Mouse (Mus musculus): ENCODE results near the gene Mtus2.

The Mtus2 gene

GRCm38 (mm10) chr5:148181308-148181630, 224.1 kb downstream of the Mtus2 start:
- no peak for DNase-seq (ENCODE audit: extremely low spot score)

- DNase-seq (ENCODE audit: extremely low spot score): no peak
These were observed 224.8 kb downstream of the Mtus2 start for GRCm38 (mm10) chr5:148181901-148182300.

DNA sequence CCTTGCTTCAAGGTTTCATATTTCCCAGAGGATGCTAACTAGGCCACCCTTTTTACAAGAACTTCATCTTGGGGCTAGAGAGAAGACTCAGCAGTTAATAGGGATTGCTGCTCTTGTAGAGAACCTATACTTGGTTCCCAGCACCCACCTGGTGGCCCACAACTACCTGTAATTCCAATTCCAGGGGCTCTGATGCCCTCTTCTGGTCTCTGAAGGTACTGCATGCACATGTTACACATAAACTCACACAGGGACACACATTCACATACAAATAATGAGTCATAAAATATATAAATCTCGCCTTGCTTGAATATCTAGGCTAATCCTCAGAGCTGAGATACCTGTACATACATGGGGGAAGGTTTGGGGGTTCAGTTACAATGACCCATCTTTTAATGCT, 228.8 kb downstream of the Mtus2 start:
- DNase-seq (ENCODE audit: extremely low spot score): no peak

DNA sequence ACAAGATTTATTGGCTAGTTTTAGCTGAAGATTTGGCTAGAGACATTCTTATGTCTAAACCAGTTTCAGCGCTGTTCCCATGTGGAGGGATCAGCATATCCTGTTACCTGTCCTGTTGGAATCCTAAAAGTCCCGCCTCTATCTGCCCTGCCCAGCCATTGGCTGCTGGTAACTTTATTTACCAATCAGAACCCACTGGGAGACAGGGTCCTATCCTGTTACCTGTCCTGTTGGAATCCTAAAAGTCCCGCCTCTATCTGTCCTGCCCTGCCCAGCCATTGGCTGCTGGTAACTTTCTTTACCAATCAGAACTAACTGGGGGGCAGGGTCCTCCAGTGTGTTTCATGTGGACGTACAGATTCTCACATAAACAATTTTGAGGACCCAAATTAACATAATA, 234.3 kb downstream of the Mtus2 start:
- DNase-seq (ENCODE audit: extremely low spot score): no peak

DNA sequence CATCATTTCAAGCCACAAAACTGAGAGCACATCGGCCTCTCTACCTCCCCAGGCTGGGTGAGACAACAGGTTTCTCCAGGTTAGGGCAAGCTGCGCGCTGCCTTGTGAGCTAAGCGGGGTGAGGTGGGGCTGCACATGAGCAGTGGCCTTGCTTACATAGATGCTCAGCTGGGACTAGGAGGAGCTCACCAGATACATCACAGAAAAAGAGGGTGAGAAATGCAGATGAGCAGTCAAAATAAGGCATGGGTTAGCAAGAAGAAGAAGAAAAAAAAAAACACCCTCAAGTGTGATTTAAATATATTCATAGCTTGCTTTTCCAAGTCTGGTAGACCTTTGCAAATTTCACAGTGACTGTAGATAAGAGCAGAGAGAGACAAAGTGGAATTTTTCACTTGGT, 254.7 kb downstream of the Mtus2 start:
- no peak for DNase-seq (ENCODE audit: extremely low spot score)

GRCm38 (mm10) chr5:148216786-148217185, 259.7 kb downstream of the Mtus2 start:
- no peak for DNase-seq (ENCODE audit: extremely low spot score)

DNA sequence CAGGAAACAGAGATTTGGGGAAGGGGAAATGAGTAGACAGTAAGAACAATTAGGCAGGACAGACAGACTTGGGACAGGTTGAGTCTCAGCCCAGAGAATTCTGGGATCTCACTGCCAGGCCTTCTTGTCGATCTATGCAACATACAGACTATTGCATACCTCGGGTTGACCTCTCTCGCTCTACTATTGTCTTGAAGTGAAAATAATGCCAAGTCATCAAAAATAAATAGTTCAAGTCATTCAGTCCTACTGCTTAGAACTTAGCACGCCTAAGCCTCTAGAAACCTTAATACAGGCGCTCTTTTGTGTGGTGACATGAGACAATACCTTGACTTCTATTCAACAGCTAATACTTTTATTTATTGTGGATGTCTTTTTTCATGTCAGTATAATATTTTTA, 265.8 kb downstream of the Mtus2 start:
- DNase-seq (ENCODE audit: extremely low spot score): no peak

GRCm38 (mm10) chr5:148224004-148224403, 266.9 kb downstream of the Mtus2 start:
- DNase-seq (ENCODE audit: extremely low spot score): no peak

GRCm38 (mm10) chr5:148233714-148234113, 276.6 kb downstream of the Mtus2 start:
- no peak for DNase-seq (ENCODE audit: extremely low spot score)

GRCm38 (mm10) chr5:148236616-148237015, 279.5 kb downstream of the Mtus2 start:
- no peak for DNase-seq (ENCODE audit: extremely low spot score)

DNA sequence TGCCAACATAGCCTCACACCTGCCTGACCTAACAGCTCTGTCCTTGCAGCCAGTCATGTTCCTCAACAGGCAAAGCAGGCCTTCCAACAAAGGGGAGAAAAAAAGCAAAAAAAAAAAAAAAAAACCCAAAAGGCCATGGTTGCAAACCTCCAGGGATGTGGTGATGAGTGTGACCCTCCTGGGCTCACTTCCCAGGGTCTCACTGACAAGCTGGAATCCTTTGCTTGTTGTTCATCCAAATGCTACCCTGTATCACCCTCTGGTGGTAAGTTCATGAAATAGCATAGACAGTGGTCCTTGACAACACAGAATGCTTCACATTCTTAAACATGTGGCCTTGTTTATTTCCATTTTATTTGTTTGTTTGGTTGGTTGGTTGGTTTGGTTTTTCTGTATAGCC, 281.9 kb downstream of the Mtus2 start:
- DNase-seq (ENCODE audit: extremely low spot score): peak; percentile 25

DNA sequence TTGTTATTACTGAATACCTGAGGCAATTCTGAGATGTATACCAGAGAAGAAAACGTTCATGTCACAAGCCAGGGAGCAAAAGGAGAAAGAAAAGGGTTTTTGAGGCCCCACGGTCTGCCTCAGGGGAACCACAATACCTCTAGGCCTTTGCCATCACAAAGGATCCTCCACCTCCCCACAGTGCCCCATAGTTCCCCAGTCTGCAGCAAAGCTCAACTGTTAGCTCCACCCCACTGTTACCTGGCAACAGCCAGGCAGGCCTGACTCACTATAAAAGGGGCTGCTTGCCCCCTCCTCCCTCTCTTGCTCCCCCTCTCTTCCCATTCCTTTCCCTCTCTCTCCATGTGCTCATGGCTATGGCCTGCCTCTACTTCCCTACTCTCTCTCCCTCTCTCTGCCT, 282.6 kb downstream of the Mtus2 start:
- DNase-seq (ENCODE audit: extremely low spot score): no peak

- DNase-seq (ENCODE audit: extremely low spot score): peak; percentile 63
These were observed 284.8 kb downstream of the Mtus2 start for GRCm38 (mm10) chr5:148241932-148242331.

- DNase-seq (ENCODE audit: extremely low spot score): no peak
These were observed 287.4 kb downstream of the Mtus2 start for GRCm38 (mm10) chr5:148244471-148244870.

- no peak for DNase-seq (ENCODE audit: extremely low spot score)
These were observed 288.3 kb downstream of the Mtus2 start for GRCm38 (mm10) chr5:148245386-148245785.

- DNase-seq (ENCODE audit: extremely low spot score): no peak
These were observed 291.1 kb downstream of the Mtus2 start for GRCm38 (mm10) chr5:148248236-148248635.

- DNase-seq (ENCODE audit: extremely low spot score): no peak
These were observed 294.7 kb downstream of the Mtus2 start for GRCm38 (mm10) chr5:148251847-148252246.

GRCm38 (mm10) chr5:148262016-148262415, 304.9 kb downstream of the Mtus2 start:
- no peak for DNase-seq (ENCODE audit: extremely low spot score)

- peak; percentile 65 for DNase-seq (ENCODE audit: extremely low spot score)
These were observed 307.9 kb downstream of the Mtus2 start for GRCm38 (mm10) chr5:148264819-148265707.

GRCm38 (mm10) chr5:148266841-148267240, 309.7 kb downstream of the Mtus2 start:
- DNase-seq (ENCODE audit: extremely low spot score): no peak

DNA sequence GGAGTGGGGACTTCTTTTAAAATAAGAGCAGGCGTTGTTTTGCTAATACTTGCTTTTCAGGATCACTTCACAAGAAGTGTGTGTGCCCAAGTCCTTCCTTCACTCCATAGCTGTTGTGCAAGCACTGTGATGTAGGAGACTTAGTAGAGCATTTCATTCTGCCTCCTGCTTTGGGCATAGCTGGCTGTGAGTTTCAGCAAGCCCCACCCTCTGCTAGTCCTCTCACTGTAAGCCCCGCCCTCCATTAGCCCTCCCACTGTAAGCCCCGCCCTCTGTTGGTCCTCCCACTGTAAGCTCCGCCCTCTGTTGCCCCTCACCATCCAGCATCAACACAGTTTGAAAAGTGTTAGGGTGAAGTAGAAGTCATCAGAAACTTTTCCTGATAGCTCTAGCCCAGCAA, 310.3 kb downstream of the Mtus2 start:
- no peak for DNase-seq (ENCODE audit: extremely low spot score)

DNA sequence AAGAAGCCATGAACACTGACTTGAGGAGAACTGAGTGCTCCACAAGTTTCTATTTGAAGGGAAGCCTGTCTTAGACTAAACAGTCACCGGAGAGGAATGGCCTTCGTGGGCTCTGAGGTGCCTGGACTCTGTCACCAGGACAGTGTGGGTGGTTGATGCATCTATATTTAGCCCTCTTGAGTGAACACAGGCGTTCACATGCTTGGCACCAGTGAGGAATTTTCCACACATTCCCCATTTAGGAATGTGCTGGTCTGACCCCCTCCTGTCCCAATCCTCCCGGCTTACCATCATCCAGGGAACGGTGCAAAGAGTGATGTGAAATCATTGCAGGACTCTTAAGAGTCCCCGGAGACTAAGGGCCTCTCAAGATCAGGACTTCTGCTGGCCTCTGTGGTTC, 314.9 kb downstream of the Mtus2 start:
- no peak for DNase-seq (ENCODE audit: extremely low spot score)

GRCm38 (mm10) chr5:148272771-148273170, 315.7 kb downstream of the Mtus2 start:
- no peak for DNase-seq (ENCODE audit: extremely low spot score)

DNA sequence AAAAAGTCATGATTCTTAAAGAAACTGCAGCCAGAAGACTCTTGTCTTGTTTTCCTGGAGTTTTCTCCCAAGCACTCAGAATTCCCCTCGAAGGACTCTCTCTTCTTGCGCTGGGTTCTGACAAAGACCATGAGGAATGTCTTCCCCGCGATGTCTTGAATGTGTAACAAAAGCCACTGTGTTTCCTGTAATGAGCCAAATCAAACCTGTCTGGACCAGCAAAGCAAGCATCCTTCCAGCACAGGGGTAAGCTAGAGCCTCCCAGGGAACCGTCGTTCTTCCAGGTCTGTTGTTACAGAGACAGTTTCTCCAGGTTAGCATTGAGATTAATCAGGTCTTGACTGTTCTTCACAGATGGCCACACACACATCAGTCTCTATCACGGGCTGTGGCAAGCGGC, 321.1 kb downstream of the Mtus2 start:
- no peak for DNase-seq (ENCODE audit: extremely low spot score)

All from embryo, embryonic 9.5 days (tissue).